Mouse (Mus musculus): ENCODE data around the gene Olfr655. TPM values are rescaled to one million over a fixed set of nuclear protein-coding genes. Genes with fewer than 3 reads are reported as not detected.

Olfr655 gene
- not detected in 2 replicates for polyA plus RNA-seq (2012; rRNA removed; ENCODE audit: low replicate concordance)

DNA sequence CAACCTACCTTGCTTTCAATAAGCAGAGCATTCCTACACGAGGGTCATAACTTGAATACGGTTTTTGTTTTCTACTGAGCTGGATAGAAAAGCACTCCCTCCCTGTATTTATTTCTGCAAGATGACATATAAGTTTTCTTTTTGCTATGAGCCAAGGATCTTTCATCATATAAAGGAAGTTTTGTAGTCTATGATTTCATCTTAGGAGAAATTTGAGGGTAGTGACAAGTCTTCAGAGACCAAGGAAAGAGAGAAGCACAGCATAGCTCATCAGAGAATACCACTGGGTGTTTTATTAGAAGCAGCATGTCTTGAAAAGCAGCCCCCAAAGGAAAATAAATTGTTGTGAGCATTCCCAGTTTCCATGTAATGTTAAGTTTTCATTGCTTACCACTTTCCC lies at the start of gene Olfr655:
TSS of gene Olfr655 (minus strand) at position 101 of the 400 bp plus-strand sequence.

DNA sequence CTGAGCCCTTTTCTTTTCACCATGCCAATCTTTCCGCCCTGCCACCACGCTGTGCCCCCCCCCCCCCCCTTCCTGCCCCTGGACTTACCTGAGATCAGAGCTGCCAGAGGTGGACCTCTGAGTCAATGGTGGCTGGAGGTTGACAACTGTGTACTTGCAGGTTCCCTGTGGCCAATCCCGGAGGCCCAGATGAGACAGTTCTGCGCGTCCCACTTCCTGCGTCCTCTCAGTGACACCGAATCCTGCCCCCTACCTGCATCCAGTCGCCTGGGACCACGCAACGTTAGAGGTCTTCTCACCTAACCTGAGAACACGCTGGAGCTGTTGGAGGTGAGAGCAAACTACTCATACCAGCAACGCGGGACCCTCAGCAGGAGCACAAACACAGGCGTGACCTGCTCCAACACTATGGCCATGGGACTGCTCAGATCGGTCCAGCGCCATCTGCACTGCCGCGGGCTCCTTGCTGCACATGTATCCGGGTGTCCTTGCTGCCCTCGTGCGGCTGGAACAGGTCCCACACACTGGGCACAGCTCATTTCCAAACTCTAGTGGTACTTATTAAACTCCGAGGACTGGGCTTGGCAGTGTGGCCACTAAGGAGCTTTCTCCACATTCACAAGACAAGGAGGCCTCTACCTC lies 45.4 kb upstream of the Olfr655 start, which contains the start of gene Olfr658:
TSS of gene Olfr658 (minus strand) at position 465 of the 642 bp plus-strand sequence.

DNA sequence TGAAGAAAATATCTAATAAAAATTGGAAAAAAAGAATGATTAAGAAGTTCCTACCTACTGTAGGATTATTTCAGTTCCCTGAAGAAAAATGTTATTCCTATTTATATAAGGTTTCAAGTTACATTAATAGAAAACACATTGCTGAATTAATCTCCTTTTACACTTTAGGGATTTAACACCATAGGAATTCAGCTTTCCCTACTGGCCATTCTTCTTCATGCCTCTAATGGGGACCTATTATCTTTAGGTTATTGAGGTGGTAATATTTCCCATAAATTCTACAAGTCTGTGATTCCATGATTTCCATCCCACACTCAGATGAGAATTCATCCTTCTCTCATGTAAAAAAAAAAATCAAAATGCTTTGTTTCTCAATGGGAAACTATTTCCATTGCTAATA lies 22.9 kb upstream of the Olfr655 start, which contains the start of gene Olfr657:
TSS of gene Olfr657 (plus strand) at position 301 of the 400 bp plus-strand sequence.

DNA sequence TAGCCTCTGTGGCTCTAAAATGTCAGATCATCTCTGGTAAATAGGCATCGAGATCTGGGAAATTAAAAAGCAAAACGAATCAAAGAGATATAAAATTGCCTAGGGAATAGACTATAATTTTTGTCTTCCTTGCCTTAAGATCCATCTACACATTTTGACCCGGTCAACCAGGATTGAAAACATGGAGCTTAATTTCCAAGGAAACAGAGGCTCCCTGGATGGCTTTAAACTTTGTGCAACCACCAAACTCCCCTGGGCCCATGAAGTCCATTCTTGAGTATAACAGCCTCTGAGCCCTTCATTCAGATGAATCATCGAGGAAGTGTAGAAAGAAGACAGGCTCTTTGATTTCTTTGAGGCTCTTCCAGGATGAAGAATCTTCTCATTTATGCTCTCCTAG lies 12.1 kb upstream of the Olfr655 start, which contains the start of gene Olfr656:
TSS of gene Olfr656 (plus strand) at position 301 of the 400 bp plus-strand sequence.

DNA sequence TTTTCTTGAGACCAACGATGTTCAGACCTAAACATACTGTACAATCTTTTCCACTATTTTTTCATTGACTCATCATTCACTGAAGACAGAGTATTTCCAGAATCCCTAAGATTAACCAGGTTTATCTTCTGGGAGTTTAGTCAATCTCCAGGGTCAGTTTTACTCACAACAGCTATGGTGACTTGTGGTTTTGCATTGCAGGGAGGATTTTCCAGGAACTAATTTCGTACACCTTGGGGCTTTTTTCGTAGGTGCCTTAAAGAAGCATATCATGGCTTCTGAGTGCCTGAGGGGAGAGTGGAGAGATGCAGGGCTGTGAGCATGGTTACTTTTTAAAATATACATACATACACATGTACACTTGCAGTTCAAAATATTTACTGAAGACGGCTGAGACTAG lies 14.9 kb downstream of the Olfr655 start, which contains the start of gene Olfr654:
TSS of gene Olfr654 (plus strand) at position 301 of the 400 bp plus-strand sequence.

DNA sequence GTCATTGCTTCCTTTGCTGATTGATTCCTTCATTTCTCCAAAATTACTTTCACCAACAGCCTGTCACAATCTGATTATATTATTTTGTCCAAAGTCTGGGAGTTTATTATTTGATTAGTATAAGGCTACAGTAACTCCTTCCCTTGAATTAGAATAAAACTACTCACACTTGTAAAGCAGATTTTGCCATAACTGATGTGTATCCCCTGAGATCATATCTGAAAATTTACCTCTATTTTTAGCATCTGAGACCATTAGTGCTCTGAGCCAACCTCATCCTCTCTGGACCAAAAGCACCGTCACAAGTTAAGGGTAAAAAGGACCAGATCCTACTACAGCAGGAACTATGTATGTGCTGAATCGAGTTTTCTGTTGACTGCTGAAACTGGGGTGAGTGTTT lies 24.6 kb downstream of the Olfr655 start, which contains the start of gene Olfr653:
TSS of gene Olfr653 (plus strand) at position 301 of the 400 bp plus-strand sequence.

DNA sequence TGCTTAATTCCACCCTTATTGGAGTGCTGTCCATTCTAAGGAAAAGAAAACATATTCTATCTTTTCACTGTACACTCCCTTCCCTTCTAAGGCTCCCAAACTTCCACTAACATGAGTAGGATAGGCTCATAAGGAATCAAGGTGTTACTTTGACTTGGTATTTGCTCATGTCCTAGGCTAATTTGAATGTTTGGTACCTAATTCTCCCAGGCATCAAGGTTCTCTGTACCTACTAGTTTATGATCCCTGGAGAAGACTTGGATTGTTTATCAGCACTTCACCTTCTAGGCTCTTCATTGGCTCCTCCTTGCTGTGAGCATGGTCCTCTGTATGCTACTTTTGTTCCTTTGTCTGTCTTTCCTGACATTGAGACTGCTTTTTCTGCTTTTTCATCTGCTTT lies 41.0 kb downstream of the Olfr655 start, which contains the start of gene Olfr652:
TSS of gene Olfr652 (plus strand) at position 301 of the 400 bp plus-strand sequence.

DNA sequence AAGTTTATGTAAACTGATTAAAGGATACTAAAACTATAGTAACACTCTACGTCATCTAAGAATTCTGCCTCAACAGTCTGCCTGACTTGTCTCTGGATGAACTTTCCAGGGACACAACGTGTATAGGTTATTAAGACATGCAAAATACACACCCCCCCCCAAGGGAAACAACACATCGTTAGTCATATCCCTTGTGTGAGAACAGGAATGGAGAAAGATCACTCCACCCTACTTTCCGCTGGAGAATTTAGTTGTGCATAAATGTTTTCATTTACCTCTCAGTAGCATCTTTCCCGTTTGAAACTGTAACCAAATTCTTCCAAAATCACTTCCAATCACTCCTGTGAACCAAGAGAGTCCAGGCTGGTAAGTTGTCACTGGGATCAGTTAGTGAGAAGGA lies 51.7 kb downstream of the Olfr655 start, which contains the start of gene Olfr651:
TSS of gene Olfr651 (plus strand) at position 301 of the 400 bp plus-strand sequence.

Other genes starting within 250 kb of the Olfr655 start
- 5.7 and 6.5 TPM in 2 replicates for gene Trim12c, start 248.4 kb downstream of the Olfr655 start, polyA plus RNA-seq (2012; rRNA removed; ENCODE audit: low replicate concordance)
- 0.21 and 0.32 TPM in 2 replicates for gene Trim30b, start 231.9 kb downstream of the Olfr655 start, polyA plus RNA-seq (2012; rRNA removed; ENCODE audit: low replicate concordance)
- 0.09 TPM in 2 replicates for gene Trim30c, start 200.9 kb downstream of the Olfr655 start, polyA plus RNA-seq (2012; rRNA removed; ENCODE audit: low replicate concordance)
- gene Trim30a, start 136.6 kb downstream of the Olfr655 start, polyA plus RNA-seq (2012; rRNA removed; ENCODE audit: low replicate concordance), result 6.5 and 7.6 TPM in 2 replicates
- gene Trim30d, start 93.9 kb downstream of the Olfr655 start, polyA plus RNA-seq (2012; rRNA removed; ENCODE audit: low replicate concordance), result 1.8 and 2.5 TPM in 2 replicates
- not detected in 2 replicates for gene Olfr651, start 51.6 kb downstream of the Olfr655 start, polyA plus RNA-seq (2012; rRNA removed; ENCODE audit: low replicate concordance)
- not detected in 2 replicates for gene Olfr652, start 40.9 kb downstream of the Olfr655 start, polyA plus RNA-seq (2012; rRNA removed; ENCODE audit: low replicate concordance)
- gene Olfr653, start 24.5 kb downstream of the Olfr655 start, polyA plus RNA-seq (2012; rRNA removed; ENCODE audit: low replicate concordance), result not detected in 2 replicates
- gene Olfr654, start 14.8 kb downstream of the Olfr655 start, polyA plus RNA-seq (2012; rRNA removed; ENCODE audit: low replicate concordance), result not detected in 2 replicates
- not detected in 2 replicates for gene Olfr656, start 12.2 kb upstream of the Olfr655 start, polyA plus RNA-seq (2012; rRNA removed; ENCODE audit: low replicate concordance)
- gene Olfr657, start 23.0 kb upstream of the Olfr655 start, polyA plus RNA-seq (2012; rRNA removed; ENCODE audit: low replicate concordance), result not detected in 2 replicates
- gene Olfr658, start 45.5 kb upstream of the Olfr655 start, polyA plus RNA-seq (2012; rRNA removed; ENCODE audit: low replicate concordance), result 0.04 TPM in 1 of 2 replicates, not detected in the other
- not detected in 2 replicates for gene Olfr659, start 65.0 kb upstream of the Olfr655 start, polyA plus RNA-seq (2012; rRNA removed; ENCODE audit: low replicate concordance)
- not detected in 2 replicates for gene Olfr661, start 84.7 kb upstream of the Olfr655 start, polyA plus RNA-seq (2012; rRNA removed; ENCODE audit: low replicate concordance)
- not detected in 2 replicates for gene Usp17le, start 175.7 kb upstream of the Olfr655 start, polyA plus RNA-seq (2012; rRNA removed; ENCODE audit: low replicate concordance)
- gene Usp17lb, start 240.8 kb upstream of the Olfr655 start, polyA plus RNA-seq (2012; rRNA removed; ENCODE audit: low replicate concordance), result not detected in 2 replicates

Measured in subcutaneous adipose tissue, adult 2 months (tissue).